Mouse (Mus musculus): ENCODE measurements around the gene Sult1b1. TPM values are rescaled to one million over a fixed set of nuclear protein-coding genes. Genes with fewer than 3 reads are reported as not detected.
"Not testable (repeated sequence)": the region's sequence is repeated elsewhere in the genome, so short reads cannot be mapped to it uniquely, and the experiment has no call there.

Gene Sult1b1
- polyA plus RNA-seq, 1 experiment, result not detected

DNA sequence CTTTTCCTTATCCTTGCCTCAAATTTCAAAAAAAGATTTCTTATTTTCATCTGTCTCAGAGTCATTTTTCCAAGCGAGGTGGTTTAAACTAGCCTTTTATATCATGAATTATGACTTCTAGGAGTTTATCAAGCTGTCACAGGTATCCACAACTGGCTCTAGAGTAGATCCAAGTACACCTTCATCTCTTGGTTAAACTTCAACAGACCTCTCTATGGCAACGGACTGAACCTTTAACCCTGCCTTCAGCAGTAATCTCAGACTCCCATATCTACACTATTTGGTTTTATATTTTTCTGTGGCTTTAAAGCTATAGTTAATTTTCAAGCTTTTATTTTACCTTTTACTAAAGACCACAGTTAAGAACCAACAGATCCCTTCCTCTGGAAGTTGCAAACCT lies 5.7 kb downstream of the Sult1b1 start:
- no peak for DNase-seq (ENCODE audit: low read depth)
- no peak for TF ChIP-seq CTCF (IDR thresholded peaks at IDR 0.05; ENCODE audit: borderline replicate concordance, extremely low read depth, insufficient read depth, insufficient read length)
- TF ChIP-seq POLR2A (IDR thresholded peaks at IDR 0.05; ENCODE audit: borderline replicate concordance, extremely low read depth, insufficient read depth, insufficient read length, poor library complexity, severe bottlenecking), result no peak

DNA sequence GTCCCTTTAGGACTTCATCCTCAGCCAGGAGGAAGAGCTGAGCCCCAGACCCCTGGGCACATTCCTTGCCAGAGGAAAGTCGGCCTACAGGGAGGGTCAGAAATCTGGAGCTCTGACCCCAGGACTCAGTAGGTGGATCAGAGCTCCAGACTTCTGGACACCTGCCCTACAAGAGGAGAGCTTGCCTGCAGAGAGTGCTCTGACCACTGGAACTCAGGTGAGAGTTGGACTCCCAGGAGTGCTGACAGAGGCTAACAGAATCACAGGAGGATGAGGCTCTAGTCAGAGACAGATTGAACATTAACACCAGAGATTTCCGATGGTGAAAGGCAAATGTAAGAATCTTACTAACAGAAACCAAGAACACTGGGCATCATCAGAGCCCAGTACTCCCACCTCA lies 14.4 kb downstream of the Sult1b1 start:
- DNase-seq (ENCODE audit: low read depth), result not testable (repeated sequence)

DNA sequence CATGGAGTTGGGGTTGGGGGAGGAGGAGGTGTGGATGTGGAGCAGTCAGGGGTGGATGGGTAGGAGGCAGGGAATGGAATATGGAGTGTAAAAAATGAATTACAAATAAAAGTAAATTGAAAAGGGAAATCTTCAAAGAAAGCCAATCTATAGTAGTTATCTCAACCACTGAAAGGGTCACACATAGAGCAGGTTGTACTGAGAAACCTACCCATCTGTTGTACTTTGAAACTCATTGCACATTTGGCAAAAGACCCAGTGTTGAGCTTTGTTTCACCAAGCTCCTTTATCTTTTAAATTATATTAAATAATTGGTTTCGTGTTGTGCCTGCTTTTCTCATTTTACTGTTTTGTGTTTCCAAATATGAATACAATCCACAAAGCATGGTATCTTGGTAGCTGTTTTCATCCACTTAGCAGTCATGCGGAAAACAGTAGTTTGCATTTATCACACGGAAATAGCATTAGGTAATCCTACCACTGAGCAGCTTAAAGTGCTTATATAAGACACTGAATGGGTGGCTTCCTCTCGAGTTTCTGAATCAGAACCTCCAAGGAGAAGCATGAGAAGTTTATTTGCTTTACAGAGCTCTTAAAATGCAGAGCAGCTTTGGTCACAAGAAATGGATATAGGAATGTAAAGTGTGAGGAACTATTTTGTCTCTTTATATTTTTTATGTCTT lies 32.1 kb downstream of the Sult1b1 start:
- peak; percentile 2 for DNase-seq (ENCODE audit: low read depth)
- TF ChIP-seq CTCF (IDR thresholded peaks at IDR 0.05; ENCODE audit: borderline replicate concordance, extremely low read depth, insufficient read depth, insufficient read length), result no peak
- TF ChIP-seq POLR2A (IDR thresholded peaks at IDR 0.05; ENCODE audit: borderline replicate concordance, extremely low read depth, insufficient read depth, insufficient read length, poor library complexity, severe bottlenecking), result no peak

GRCm38 (mm10) chr5:87502687-87503086 lies 35.3 kb downstream of the Sult1b1 start:
- peak; percentile 2 for DNase-seq (ENCODE audit: low read depth)
- no peak for TF ChIP-seq POLR2A (IDR thresholded peaks at IDR 0.05; ENCODE audit: borderline replicate concordance, extremely low read depth, insufficient read depth, insufficient read length, poor library complexity, severe bottlenecking)
- no peak for TF ChIP-seq CTCF (IDR thresholded peaks at IDR 0.05; ENCODE audit: borderline replicate concordance, extremely low read depth, insufficient read depth, insufficient read length)

- TF ChIP-seq CTCF (IDR thresholded peaks at IDR 0.05; ENCODE audit: borderline replicate concordance, extremely low read depth, insufficient read depth, insufficient read length) (no peak), POLR2A (IDR thresholded peaks at IDR 0.05; ENCODE audit: borderline replicate concordance, extremely low read depth, insufficient read depth, insufficient read length, poor library complexity, severe bottlenecking) (no peak)
- no peak for DNase-seq (ENCODE audit: low read depth)
Measured at GRCm38 (mm10) chr5:87499341-87499740, 38.7 kb downstream of the Sult1b1 start.

DNA sequence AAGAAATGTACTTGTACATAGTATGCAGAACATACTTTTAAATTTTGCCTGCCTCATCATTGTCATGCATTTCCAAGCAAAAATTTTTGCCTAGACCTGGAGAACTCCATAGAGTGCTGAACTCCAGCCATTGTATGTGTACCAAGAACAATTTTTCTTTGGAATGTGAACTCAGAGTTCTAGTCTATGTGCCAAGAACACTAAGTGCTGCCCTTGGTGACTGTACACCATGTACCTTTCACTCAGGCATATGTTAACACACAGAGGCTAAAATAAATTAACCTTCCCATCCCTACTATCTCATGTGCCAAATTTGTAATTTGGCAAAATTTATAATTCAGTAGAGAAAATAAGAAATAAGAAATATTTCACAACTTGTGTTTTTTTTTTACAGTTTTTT lies 39.1 kb downstream of the Sult1b1 start:
- DNase-seq (ENCODE audit: low read depth), result no peak
- TF ChIP-seq CTCF (IDR thresholded peaks at IDR 0.05; ENCODE audit: borderline replicate concordance, extremely low read depth, insufficient read depth, insufficient read length), result no peak
- TF ChIP-seq POLR2A (IDR thresholded peaks at IDR 0.05; ENCODE audit: borderline replicate concordance, extremely low read depth, insufficient read depth, insufficient read length, poor library complexity, severe bottlenecking), result no peak

DNA sequence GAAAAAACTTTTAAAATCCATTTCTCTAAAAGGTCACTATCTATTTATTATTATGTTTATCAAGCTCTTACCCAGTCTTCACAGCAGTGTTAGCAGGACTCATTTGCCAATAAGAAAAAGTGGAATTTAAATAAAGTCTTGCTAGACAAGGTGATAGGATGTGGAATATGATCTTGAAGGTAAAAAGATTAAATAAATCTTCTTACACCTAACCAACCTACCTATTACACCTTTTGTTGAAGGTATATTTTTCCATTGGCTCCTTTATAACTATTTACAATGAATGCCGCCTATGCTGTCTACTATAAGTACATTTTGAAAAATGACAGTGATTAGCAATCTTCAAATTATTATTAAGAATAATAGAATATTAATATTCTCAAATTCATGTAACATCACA lies 47.2 kb downstream of the Sult1b1 start, which contains the start of gene Ugt2a1:
Ugt2a1 (minus strand) TSS at position 101 of the 400 bp plus-strand sequence.
- TF ChIP-seq CTCF (IDR thresholded peaks at IDR 0.05; ENCODE audit: borderline replicate concordance, extremely low read depth, insufficient read depth, insufficient read length) (no peak), POLR2A (IDR thresholded peaks at IDR 0.05; ENCODE audit: borderline replicate concordance, extremely low read depth, insufficient read depth, insufficient read length, poor library complexity, severe bottlenecking) (no peak)

DNA sequence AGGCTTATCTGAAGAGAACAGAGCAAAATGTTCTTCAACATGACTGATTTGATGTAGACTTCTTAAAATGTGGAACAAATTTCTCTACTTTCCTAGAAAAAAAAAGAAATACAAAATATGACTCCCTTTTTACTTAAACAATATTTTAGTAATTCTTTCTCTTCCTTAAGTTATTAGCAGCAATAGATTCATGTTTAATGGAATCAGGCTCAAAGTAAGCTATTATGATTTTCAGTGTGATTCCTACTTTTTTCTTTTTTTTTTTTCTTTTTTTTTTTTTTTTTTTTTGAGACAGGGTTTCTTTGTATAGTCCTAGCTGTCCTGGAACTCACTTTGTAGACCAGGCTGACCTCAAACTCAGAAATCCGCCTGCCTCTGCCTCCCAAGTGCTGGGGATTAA lies 51.3 kb downstream of the Sult1b1 start, which contains the start of gene Gm43638:
Gm43638 (minus strand) TSS at position 101 of the 400 bp plus-strand sequence.
- not testable (repeated sequence) for DNase-seq (ENCODE audit: low read depth)

More for the DNA sequence above, 47.2 kb downstream of the Sult1b1 start, which contains the start of gene Ugt2a1:
- DNase-seq (ENCODE audit: low read depth), result no peak

- TF ChIP-seq POLR2A (IDR thresholded peaks at IDR 0.05; ENCODE audit: borderline replicate concordance, extremely low read depth, insufficient read depth, insufficient read length, poor library complexity, severe bottlenecking) (no peak), CTCF (IDR thresholded peaks at IDR 0.05; ENCODE audit: borderline replicate concordance, extremely low read depth, insufficient read depth, insufficient read length) (no peak)
- DNase-seq (ENCODE audit: low read depth), result no peak
Measured at GRCm38 (mm10) chr5:87482160-87482559, 55.8 kb downstream of the Sult1b1 start, which contains the start of gene Ugt2a2. Gene Ugt2a2 (minus strand): TSS chr5:87482260.

Other genes starting within 250 kb of the Sult1b1 start
- gene Ugt2a3, start 201.0 kb downstream of the Sult1b1 start, polyA plus RNA-seq (2012; rRNA removed), result not detected in 2 replicates
- not detected in 2 replicates for gene Ugt2b38, start 114.0 kb downstream of the Sult1b1 start, polyA plus RNA-seq (2012; rRNA removed)
- gene Ugt2a2, start 55.9 kb downstream of the Sult1b1 start, polyA plus RNA-seq (2012; rRNA removed), result not detected in 2 replicates
- not detected in 2 replicates for gene Gm43638, start 51.4 kb downstream of the Sult1b1 start, polyA plus RNA-seq (2012; rRNA removed)
- not detected in 2 replicates for gene Ugt2a1, start 47.3 kb downstream of the Sult1b1 start, polyA plus RNA-seq (2012; rRNA removed)
- not detected in 2 replicates for gene Sult1d1, start 30.8 kb upstream of the Sult1b1 start, polyA plus RNA-seq (2012; rRNA removed)
- gene Sult1e1, start 53.4 kb upstream of the Sult1b1 start, polyA plus RNA-seq (2012; rRNA removed), result not detected in 2 replicates
- gene Csn1s1, start 128.0 kb upstream of the Sult1b1 start, polyA plus RNA-seq (2012; rRNA removed), result not detected in 2 replicates
- not detected in 2 replicates for gene Csn2, start 161.4 kb upstream of the Sult1b1 start, polyA plus RNA-seq (2012; rRNA removed)
- gene Csn1s2a, start 236.4 kb upstream of the Sult1b1 start, polyA plus RNA-seq (2012; rRNA removed), result not detected in 2 replicates